Mouse (Mus musculus) intestine, embryonic 16.5 days (tissue): ENCODE measurements around the gene Chrdl2. TPM values are rescaled to one million over a fixed set of nuclear protein-coding genes. Genes with fewer than 3 reads are reported as not detected.

Source experiments
- polyA plus RNA-seq: library from polyadenylated mRNA; unstranded; fragments of >200 nt; fragmentation: Nextera tagmentation; extraction: Ambion mirVana; gene quantifications from 2 replicates; pipeline ENCODE4 v1.2.1, GENCODE M21; 2015

Gene Chrdl2
- polyA plus RNA-seq, 1 experiment from 2014 or later: 0.61 TPM

Other genes with a start within 250 kb of the Chrdl2 start
- not detected in 2 replicates for gene Olfr521, start 242.7 kb upstream of the Chrdl2 start, polyA plus RNA-seq
- gene Neu3, start 177.8 kb upstream of the Chrdl2 start, polyA plus RNA-seq: 6.0 and 7.2 TPM in 2 replicates
- 0.11 and 0.12 TPM in 2 replicates for gene Xrra1, start 147.1 kb upstream of the Chrdl2 start, polyA plus RNA-seq
- gene Spcs2, start 142.7 kb upstream of the Chrdl2 start, polyA plus RNA-seq: 393 and 423 TPM in 2 replicates
- gene Rnf169, start 25.7 kb upstream of the Chrdl2 start, polyA plus RNA-seq: 2.6 and 3.1 TPM in 2 replicates
- gene Pold3, start 115.4 kb downstream of the Chrdl2 start, polyA plus RNA-seq: 41.0 and 45.7 TPM in 2 replicates
- gene Lipt2, start 153.1 kb downstream of the Chrdl2 start, polyA plus RNA-seq: 15.6 and 16.4 TPM in 2 replicates
- 57.7 and 66.6 TPM in 2 replicates for gene Kcne3, start 170.3 kb downstream of the Chrdl2 start, polyA plus RNA-seq
- 1.7 and 2.0 TPM in 2 replicates for gene Pgm2l1, start 221.2 kb downstream of the Chrdl2 start, polyA plus RNA-seq